Mouse (Mus musculus): ENCODE measurements around the gene Myo9b. TPM values are rescaled to one million over a fixed set of nuclear protein-coding genes. Genes with fewer than 3 reads are reported as not detected.

Gene Myo9b
- polyA plus RNA-seq, 1 experiment, result 10.3 TPM

Other genes starting within 250 kb of the Myo9b start
- gene Haus8, start 220 bp downstream of the Myo9b start, polyA plus RNA-seq (2012; ENCODE audit: insufficient read depth, insufficient read length, missing spikeins), result 2.8 and 5.3 TPM in 2 replicates
- 116 and 173 TPM in 2 replicates for gene Use1, start 94.1 kb downstream of the Myo9b start, polyA plus RNA-seq (2012; ENCODE audit: insufficient read depth, insufficient read length, missing spikeins)
- gene Ocel1, start 98.6 kb downstream of the Myo9b start, polyA plus RNA-seq (2012; ENCODE audit: insufficient read depth, insufficient read length, missing spikeins), result 8.3 and 9.1 TPM in 2 replicates
- gene Nr2f6, start 109.2 kb downstream of the Myo9b start, polyA plus RNA-seq (2012; ENCODE audit: insufficient read depth, insufficient read length, missing spikeins), result 43.4 and 56.0 TPM in 2 replicates
- 12.8 and 20.7 TPM in 2 replicates for gene Ushbp1, start 123.1 kb downstream of the Myo9b start, polyA plus RNA-seq (2012; ENCODE audit: insufficient read depth, insufficient read length, missing spikeins)
- 78.3 and 79.0 TPM in 2 replicates for gene Babam1, start 124.1 kb downstream of the Myo9b start, polyA plus RNA-seq (2012; ENCODE audit: insufficient read depth, insufficient read length, missing spikeins)
- not detected in 2 replicates for gene Ankle1, start 133.3 kb downstream of the Myo9b start, polyA plus RNA-seq (2012; ENCODE audit: insufficient read depth, insufficient read length, missing spikeins)
- gene Abhd8, start 190.9 kb downstream of the Myo9b start, polyA plus RNA-seq (2012; ENCODE audit: insufficient read depth, insufficient read length, missing spikeins), result 2.2 and 2.6 TPM in 2 replicates
- 313 and 378 TPM in 2 replicates for gene Mrpl34, start 192.2 kb downstream of the Myo9b start, polyA plus RNA-seq (2012; ENCODE audit: insufficient read depth, insufficient read length, missing spikeins)
- gene Dda1, start 196.5 kb downstream of the Myo9b start, polyA plus RNA-seq (2012; ENCODE audit: insufficient read depth, insufficient read length, missing spikeins), result 23.6 and 34.4 TPM in 2 replicates
- 7.3 and 9.3 TPM in 2 replicates for gene Ano8, start 213.2 kb downstream of the Myo9b start, polyA plus RNA-seq (2012; ENCODE audit: insufficient read depth, insufficient read length, missing spikeins)
- 6.7 and 9.1 TPM in 2 replicates for gene Gtpbp3, start 215.4 kb downstream of the Myo9b start, polyA plus RNA-seq (2012; ENCODE audit: insufficient read depth, insufficient read length, missing spikeins)
- gene Plvap, start 239.0 kb downstream of the Myo9b start, polyA plus RNA-seq (2012; ENCODE audit: insufficient read depth, insufficient read length, missing spikeins), result 4.3 and 6.1 TPM in 2 replicates